Mouse (Mus musculus): ENCODE data around the gene Stard7.
A peak's percentile ranks its signal among the peaks of the same experiment; 100 is the strongest.

Gene Stard7

GRCm38 (mm10) chr2:127319071-127319470 is 49.1 kb downstream of the Stard7 start:
- DNase-seq (ENCODE audit: extremely low read depth, low read depth), result no peak

GRCm38 (mm10) chr2:127322671-127323285 is 52.8 kb downstream of the Stard7 start:
- DNase-seq (ENCODE audit: extremely low read depth, low read depth), result no peak

GRCm38 (mm10) chr2:127323667-127324066 is 53.6 kb downstream of the Stard7 start:
- no peak for DNase-seq (ENCODE audit: extremely low read depth, low read depth)

GRCm38 (mm10) chr2:127324456-127324855 is 54.4 kb downstream of the Stard7 start:
- DNase-seq (ENCODE audit: extremely low read depth, low read depth), result no peak

GRCm38 (mm10) chr2:127328090-127328851 is 58.3 kb downstream of the Stard7 start:
- peak; percentile 64 for DNase-seq (ENCODE audit: extremely low read depth, low read depth)

- no peak for DNase-seq (ENCODE audit: extremely low read depth, low read depth)
These were observed 63.0 kb downstream of the Stard7 start for GRCm38 (mm10) chr2:127332807-127333570.

GRCm38 (mm10) chr2:127333945-127334603 is 64.1 kb downstream of the Stard7 start:
- no peak for DNase-seq (ENCODE audit: extremely low read depth, low read depth)

GRCm38 (mm10) chr2:127335078-127335541 is 65.1 kb downstream of the Stard7 start:
- DNase-seq (ENCODE audit: extremely low read depth, low read depth), result no peak

GRCm38 (mm10) chr2:127335767-127336496 is 65.9 kb downstream of the Stard7 start, which contains the start of gene Dusp2:
Dusp2 (plus strand) TSS chr2:127336159.
- peak; percentile 73 for DNase-seq (ENCODE audit: extremely low read depth, low read depth)

- no peak for DNase-seq (ENCODE audit: extremely low read depth, low read depth)
These were observed 66.4 kb downstream of the Stard7 start for GRCm38 (mm10) chr2:127336497-127336832.

- no peak for DNase-seq (ENCODE audit: extremely low read depth, low read depth)
These were observed 66.9 kb downstream of the Stard7 start for GRCm38 (mm10) chr2:127336885-127337284.

GRCm38 (mm10) chr2:127337531-127337930 is 67.5 kb downstream of the Stard7 start:
- DNase-seq (ENCODE audit: extremely low read depth, low read depth), result no peak

GRCm38 (mm10) chr2:127338012-127338411 is 68.0 kb downstream of the Stard7 start:
- no peak for DNase-seq (ENCODE audit: extremely low read depth, low read depth)

- DNase-seq (ENCODE audit: extremely low read depth, low read depth), result no peak
These were observed 68.4 kb downstream of the Stard7 start, which contains the start of gene Astl for GRCm38 (mm10) chr2:127338416-127338815. Astl (plus strand) TSS chr2:127338639.

- DNase-seq (ENCODE audit: extremely low read depth, low read depth), result no peak
These were observed 68.8 kb downstream of the Stard7 start for GRCm38 (mm10) chr2:127338833-127339232.

- no peak for DNase-seq (ENCODE audit: extremely low read depth, low read depth)
These were observed 69.2 kb downstream of the Stard7 start for GRCm38 (mm10) chr2:127339262-127339661.

GRCm38 (mm10) chr2:127341159-127341558 is 71.1 kb downstream of the Stard7 start:
- DNase-seq (ENCODE audit: extremely low read depth, low read depth), result no peak

- DNase-seq (ENCODE audit: extremely low read depth, low read depth), result no peak
These were observed 76.3 kb downstream of the Stard7 start for GRCm38 (mm10) chr2:127346334-127346733.

GRCm38 (mm10) chr2:127347147-127347985 is 77.3 kb downstream of the Stard7 start:
- no peak for DNase-seq (ENCODE audit: extremely low read depth, low read depth)
